Mouse (Mus musculus): ENCODE results near the gene Mypn.
A peak's percentile ranks its signal among the peaks of the same experiment; 100 is the strongest.

The Mypn gene

DNA sequence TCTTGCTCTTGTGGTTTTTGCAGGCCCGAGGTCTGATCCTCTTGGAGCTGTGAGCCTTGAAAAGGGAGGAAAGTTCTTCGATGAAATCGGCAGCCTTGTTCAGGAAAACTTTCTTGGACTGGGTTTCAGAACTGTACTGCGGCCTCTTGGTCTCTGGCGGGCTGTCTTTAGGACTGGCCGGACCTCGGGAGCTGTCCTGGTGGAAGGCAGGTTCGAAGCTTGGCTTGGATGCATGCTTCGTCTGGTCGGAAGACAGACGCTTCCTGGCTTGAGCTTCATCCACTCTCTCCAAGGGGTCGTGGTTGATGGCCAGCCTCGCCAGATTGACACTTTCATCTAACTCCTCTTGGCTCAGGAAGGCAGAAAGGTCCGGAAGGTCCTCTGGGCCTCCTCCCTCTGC is 11.0 kb downstream of the Mypn start:
- DNase-seq: no peak

DNA sequence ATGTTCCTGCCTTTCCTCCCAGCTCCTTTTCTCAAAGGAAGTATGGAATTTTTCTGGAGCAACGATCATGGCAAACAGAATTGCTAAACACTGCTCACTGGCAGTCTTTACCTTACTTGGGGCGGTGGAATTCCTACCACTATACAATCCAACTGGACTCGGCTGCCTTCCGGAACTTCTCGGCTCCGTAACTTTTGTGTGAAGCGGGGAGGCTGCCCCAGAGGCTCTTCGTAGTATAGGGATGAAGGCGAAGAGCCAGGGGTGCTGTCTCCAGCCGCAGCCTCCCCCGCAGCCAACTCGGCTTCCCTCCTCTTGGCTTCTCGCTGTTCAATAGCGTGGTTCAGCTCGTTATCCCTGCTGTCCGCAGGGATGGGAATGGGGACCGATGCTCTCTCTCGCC is 11.5 kb downstream of the Mypn start:
- no peak for DNase-seq

GRCm38 (mm10) chr10:63184451-63184850 is 19.3 kb downstream of the Mypn start:
- DNase-seq: no peak

GRCm38 (mm10) chr10:63182177-63182768 is 21.5 kb downstream of the Mypn start:
- no peak for DNase-seq

- no peak for DNase-seq
Measured at GRCm38 (mm10) chr10:63181166-63181565, 22.6 kb downstream of the Mypn start.

DNA sequence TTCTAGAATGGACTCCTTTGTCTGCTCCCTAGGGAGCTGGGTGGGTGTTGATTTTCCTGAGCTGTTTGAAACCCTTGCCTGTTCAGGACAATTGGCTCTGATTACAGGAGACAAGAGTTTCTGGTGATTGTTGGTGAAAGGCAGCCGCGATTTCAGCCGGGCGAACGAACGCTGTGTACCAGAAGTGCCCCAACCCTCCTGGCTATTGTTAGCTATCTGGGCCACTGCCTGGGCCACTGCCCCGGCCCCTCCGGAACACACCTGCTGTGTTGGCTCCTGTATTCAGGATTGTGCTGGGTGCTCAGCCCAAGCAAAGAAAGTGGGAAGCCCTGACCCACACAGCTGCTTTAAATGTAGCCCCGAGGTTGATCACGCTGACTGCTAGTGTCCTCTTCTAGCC is 24.2 kb downstream of the Mypn start:
- no peak for DNase-seq

- DNase-seq: no peak
Measured at GRCm38 (mm10) chr10:63178318-63178717, 25.4 kb downstream of the Mypn start.

DNA sequence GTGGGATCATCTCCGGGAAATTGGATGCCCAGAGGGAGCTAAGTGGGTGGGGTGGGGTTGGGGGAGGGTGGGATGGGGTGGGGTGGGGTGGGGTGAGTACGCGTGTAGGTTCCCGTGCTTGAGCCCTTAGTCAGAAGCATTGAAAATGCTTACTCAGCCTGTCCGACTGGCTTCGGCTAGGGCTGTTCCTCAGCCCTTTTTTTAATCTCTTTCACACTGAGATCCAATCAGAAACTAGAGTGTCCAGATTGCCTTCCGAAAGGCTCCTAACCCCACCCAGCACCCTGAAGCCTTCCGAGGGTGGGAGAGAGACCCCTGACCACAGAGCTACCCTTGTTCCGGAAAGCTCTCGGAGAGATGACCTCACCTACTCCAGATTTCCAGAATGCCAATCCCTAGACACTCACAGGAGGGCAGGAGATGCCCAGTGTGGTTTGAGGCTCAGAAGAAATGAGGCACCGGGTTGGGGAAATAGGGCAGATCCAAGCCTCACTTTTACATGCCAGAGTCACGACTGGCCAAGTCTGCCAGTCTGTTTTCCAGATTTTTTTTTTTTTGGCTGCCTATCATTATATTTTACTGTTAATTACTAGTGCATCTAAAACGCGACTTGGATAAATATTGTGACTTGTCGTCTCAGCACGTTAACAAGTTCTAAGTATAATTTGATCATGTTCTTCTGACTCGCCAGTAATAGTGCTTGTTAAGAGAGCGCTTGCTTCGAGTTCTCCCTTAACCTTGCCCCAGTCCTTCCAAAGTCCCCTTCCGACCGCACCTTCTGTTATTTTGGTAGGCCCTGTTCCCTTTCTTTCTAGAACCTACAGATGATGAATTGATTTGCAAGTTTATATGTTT is 26.2 kb downstream of the Mypn start:
- DNase-seq: no peak

DNA sequence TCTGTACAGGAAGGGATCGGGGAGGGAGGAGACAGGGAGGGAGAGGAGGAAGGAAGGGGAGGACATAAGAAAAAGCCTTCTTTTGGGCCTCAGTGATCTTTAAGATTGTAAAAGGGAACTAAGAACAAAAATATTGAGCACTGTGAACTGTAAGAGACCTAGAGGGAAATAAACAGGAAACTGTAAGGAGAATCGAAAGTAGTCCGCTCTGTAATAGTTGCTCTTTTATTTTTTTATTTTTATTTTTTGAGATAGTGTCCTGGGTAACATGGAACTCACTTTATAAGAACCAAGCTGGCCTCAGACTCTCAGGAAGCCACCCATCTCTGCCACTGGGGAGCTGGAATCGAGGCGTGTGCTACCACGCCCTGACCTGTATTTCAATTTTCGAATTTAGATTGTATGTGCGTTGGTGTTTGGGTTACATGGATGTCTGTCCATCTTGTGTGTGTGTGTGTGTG is 27.3 kb downstream of the Mypn start:
- DNase-seq: no peak

- DNase-seq: no peak
Measured at GRCm38 (mm10) chr10:63172089-63172488, 31.7 kb downstream of the Mypn start.

DNA sequence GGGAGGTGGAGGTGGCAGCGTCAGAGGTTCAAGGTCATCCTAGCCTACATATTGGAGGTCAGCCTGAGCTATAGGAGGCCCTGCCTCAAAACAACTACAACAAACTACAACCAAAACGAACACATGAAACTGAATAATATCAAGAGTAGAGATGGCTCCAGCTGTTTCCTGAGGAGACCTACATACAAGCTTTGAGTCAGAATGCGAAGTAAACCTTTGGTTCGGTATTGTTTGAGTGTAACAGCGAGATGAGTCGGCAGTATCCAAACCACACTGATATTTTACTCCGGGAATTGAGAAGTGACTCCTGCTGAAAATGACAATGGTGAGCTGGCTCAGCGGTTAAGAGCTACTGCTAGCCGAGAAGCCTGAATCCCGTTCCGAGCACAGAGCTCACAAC is 34.2 kb downstream of the Mypn start:
- DNase-seq: no peak

- no peak for DNase-seq
Measured at GRCm38 (mm10) chr10:63168124-63168523, 35.6 kb downstream of the Mypn start.

DNA sequence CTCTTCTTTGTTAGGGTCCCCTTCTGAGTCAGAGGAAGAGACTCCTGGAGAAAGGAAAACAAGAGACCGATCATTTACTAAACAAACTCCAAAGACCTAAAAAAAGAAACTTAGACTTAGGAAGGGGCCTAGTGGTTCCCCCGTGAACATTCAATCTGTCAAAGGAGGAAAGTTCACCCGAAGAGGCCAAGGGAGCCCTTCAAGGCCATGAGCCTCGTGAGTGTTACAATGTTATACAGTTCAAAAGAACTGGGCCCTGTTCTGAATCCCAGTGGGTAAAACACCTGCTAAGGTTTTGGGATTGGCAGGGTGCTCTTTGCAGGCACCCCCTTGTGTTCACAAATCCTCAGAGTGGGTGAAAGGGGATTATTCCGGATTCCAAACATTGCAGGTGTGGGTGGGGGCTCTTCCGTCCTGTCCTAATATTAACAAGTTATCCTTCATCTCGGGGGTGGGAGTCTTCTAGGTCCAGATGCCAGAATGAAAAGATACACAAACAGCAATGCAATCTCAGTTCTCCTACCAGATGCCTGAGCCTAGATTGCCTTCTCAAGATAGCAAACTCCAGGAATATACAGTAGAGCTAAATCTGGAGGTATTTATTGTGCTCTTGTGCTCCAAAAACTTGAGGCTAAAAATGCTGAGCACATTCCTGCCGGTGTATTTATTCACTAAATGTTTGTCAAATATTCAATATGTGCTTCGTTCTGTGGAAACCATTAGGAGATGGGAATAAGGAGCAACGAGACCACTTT is 36.3 kb downstream of the Mypn start:
- no peak for DNase-seq

DNA sequence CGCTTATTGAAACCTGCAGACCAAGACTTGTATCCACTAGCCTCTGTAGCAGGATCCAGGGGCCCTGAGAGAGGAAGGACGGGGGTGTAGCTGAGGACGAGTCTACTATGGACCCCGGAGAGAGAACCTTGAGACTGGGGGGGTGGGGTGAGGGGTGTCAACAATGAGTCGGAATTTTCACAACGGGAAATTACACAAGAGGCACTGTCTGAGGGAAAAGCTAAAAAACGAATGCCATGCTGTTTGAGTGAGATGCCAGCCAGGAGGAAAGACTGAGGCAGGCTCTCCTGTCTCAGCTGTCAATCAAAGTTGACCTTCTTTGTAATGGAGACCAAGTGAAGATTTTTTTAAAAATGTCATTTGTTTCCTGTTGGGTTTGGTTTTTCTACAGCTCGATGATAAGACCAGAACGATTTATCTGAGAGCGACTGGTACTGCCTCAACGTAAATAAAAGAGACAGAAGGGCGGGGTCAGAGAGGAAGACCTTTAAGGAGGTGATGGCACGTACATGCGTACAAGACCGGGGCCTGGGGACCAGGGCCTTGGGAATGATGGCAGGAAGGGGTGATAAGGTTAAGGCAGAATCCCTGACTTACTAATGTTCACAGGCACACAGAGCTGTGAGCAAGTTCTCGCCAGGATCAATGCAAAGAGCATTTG is 37.9 kb downstream of the Mypn start:
- DNase-seq: no peak

DNA sequence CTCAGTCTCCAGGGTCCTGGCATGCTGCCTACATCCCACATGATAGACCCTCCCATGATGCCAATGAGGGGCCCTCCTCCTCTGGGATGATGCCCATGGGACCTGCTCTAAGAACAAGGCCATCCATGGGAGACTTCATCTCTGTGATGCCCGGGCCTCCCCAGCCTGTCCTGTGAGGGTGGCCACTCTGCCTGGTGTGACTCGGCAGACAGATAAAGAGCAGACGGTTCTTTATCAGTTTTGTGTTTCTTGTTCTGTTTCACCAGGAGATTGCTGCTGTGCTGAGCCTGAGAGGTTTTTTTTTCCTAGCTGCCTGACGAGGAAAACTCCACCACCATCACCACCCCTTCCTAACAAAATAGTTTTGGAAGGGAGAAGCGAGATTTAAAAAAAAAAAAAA is 42.5 kb downstream of the Mypn start:
- DNase-seq: no peak

DNA sequence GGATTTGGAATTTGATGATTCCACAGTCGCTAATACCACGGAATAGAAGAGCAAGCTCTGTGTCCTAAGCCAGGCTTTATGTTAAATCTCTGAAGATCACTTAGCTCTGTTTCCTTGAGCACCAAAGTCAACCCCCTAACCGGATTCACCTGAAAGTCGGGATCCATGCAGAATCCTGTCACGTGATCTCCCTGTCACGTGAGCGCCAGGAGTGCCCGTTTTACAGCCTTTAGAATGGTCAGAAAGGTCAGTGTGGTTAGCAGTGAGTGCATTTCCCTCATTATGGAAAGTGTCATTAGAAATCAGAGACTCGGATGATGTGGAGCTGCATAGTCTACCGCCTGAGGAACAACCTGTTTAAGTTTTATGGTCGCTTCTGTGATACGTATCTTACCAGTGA is 43.1 kb downstream of the Mypn start:
- no peak for DNase-seq

GRCm38 (mm10) chr10:63158191-63158590 is 45.6 kb downstream of the Mypn start:
- no peak for DNase-seq

- DNase-seq: no peak
Measured at GRCm38 (mm10) chr10:63157491-63157890, 46.3 kb downstream of the Mypn start.

GRCm38 (mm10) chr10:63156919-63157318 is 46.8 kb downstream of the Mypn start:
- DNase-seq: peak; percentile 38

DNA sequence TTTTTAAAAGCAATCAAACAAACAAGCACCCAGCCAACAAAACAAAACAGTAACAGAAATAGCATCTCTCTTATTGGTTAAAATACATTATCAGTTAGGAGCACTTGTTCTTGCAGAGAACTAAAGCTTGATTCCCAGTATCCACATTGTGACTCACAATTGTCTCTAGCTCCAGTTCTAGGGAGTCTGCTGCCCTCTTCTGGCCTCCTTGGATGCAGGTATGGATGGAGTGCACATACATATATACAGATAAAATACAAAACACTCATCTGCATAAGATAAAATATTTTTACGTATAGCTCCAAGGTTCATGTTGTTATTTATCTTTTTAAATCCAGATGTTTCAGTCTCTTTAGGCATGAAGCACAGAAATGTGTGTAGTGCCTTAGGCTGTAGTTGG is 47.4 kb downstream of the Mypn start:
- DNase-seq: no peak

DNA sequence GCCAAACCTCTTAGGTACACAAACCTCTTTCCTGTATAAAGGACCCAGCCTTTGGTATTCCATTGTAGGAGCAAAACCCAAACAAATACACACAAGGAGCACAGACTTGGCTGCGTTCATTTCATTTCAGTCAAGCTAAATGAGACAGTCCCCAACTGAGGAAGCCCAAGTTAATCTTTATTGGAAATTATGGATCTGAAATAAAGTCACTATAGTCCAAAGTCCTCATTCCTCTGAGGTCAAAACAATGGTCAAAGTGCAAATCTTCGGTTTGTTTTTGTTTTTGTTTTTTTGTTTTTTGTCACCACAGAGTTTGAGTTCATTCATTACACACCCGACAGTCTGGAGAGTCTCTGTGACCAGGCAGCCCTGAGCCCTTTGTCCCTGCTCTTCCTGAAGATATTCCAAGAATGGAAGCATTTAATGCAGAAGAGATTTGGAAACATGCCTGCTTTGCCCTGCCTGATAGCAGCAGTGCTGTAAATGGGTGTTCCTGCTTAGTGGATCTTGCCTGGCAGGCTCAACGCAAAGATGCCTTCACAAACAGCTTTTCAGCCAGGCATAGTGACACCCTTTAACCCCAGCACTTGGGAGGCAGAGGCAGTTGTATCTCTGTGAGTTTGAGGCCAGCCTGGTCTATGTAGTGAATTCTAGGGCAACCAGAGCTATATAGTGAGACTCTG is 47.9 kb downstream of the Mypn start:
- peak; percentile 17 for DNase-seq

DNA sequence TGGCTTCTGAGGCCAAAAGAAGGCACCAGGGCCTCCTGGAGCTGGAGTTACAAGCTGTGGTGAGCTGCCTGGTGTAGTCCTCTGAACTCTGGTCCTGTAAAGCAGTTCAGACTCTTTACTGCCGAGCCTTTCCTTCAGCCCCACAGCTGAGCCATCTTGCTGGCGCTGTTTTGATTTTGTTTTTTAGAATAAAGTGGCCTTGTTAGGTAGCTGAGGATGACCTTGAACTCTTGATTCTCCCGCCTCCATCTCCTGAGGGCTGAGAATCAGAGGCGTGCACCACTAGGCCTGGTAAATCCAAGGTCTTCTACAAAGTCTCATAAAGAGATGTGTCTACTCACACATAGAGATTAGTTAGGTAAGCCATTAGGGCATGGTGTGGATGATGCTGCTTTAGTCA is 49.0 kb downstream of the Mypn start:
- DNase-seq: no peak

DNA sequence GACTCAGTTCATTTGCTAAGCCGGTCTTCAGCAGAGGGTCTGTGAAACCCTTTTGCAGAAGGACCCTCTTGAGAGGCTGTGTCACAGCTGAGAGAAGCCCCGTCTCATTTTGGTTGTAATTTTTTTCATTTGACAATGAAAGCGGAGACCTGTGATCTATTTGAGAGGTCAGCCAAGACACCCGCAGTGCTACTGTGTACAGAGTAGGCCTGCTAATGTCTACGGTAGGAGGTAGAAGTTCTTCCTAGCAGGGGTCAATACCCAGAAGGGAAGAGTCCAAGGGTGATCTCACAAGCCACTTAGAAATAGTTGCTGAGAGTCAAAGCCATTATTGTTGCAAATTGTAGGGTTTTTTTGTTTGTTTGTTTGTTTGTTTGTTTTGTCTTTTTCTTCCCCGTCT is 49.5 kb downstream of the Mypn start:
- DNase-seq: no peak
